Mouse (Mus musculus): ENCODE measurements around the gene Rora.
"Not testable (repeated sequence)": the region's sequence is repeated elsewhere in the genome, so short reads cannot be mapped to it uniquely, and the experiment has no call there.

- not testable (repeated sequence) for TF ChIP-seq CTCF (IDR thresholded peaks at IDR 0.05; ENCODE audit: borderline replicate concordance, control insufficient read depth, extremely low read depth, insufficient read depth, low read length, poor library complexity); POLR2A (IDR thresholded peaks at IDR 0.05; ENCODE audit: control insufficient read depth, extremely low read depth, insufficient read depth, low read length, poor library complexity)
These were observed 446.7 kb downstream of the Rora start for GRCm38 (mm10) chr9:69100153-69100756.

Measured in thymus, adult 2 months (tissue).